Mouse (Mus musculus): ENCODE measurements around the gene Stxbp6. TPM values are rescaled to one million over a fixed set of nuclear protein-coding genes. Genes with fewer than 3 reads are reported as not detected.

Stxbp6 gene
- polyA plus RNA-seq, 1 experiment from 2014 or later, result 9.3 TPM

GRCm38 (mm10) chr12:45042591-45043091 lies 31.9 kb downstream of the Stxbp6 start:
- TF ChIP-seq EP300 (optimal IDR thresholded peaks at IDR 0.05), result no peak
- TF ChIP-seq CTCF (IDR thresholded peaks at IDR 0.05; ENCODE audit: low read depth), result no peak
- Histone ChIP-seq H3K4me1 (replicated peaks; ENCODE audit: control insufficient read depth, insufficient read depth) (0 out of 2 replicates have a peak, but pooled peaks cover 1% of the 10 kb centered on the region), H3K27me3 (ENCODE audit: control insufficient read depth, insufficient read depth, low read length) (no peaks in the 10 kb centered on the region), H3K9ac (ENCODE audit: low read length) (no peak overlapping the region), H3K36me3 (ENCODE audit: control insufficient read depth, insufficient read depth, low read length) (no peaks in the 10 kb centered on the region), H3K27ac (replicated peaks) (no peak overlapping the region), H3K4me3 (ENCODE audit: low read depth, low read length) (no peak overlapping the region), H3K9me3 (ENCODE audit: control insufficient read depth, low read length) (no peaks in the 10 kb centered on the region), H3K4me2 (replicated peaks; ENCODE audit: low read depth) (no peak overlapping the region)
- DNase-seq (ENCODE audit: low spot score) (no peak), ATAC-seq (ENCODE audit: low FRiP score, low TSS enrichment) (no peak)
- 74% methylated on average over 10 of the region's 10 CpGs for WGBS

GRCm38 (mm10) chr12:45037496-45037895 lies 37.0 kb downstream of the Stxbp6 start:
- Histone ChIP-seq H3K9me3 (ENCODE audit: control insufficient read depth, low read length) (no peaks in the 10 kb centered on the region), H3K4me1 (replicated peaks; ENCODE audit: control insufficient read depth, insufficient read depth) (0 out of 2 replicates have a peak, but pooled peaks cover 2% of the 10 kb centered on the region), H3K36me3 (ENCODE audit: control insufficient read depth, insufficient read depth, low read length) (no peaks in the 10 kb centered on the region), H3K27me3 (ENCODE audit: control insufficient read depth, insufficient read depth, low read length) (no peaks in the 10 kb centered on the region), H3K4me3 (ENCODE audit: low read depth, low read length) (no peak overlapping the region), H3K27ac (replicated peaks) (no peak overlapping the region), H3K4me2 (replicated peaks; ENCODE audit: low read depth) (no peak overlapping the region), H3K9ac (ENCODE audit: low read length) (no peak overlapping the region)
- WGBS, result 61% methylated on average over 1 of the region's 1 CpGs
- no peak for ATAC-seq (ENCODE audit: low FRiP score, low TSS enrichment)
- no peak for DNase-seq (ENCODE audit: low spot score)
- no peak for TF ChIP-seq EP300 (optimal IDR thresholded peaks at IDR 0.05)
- no peak for TF ChIP-seq CTCF (IDR thresholded peaks at IDR 0.05; ENCODE audit: low read depth)

DNA sequence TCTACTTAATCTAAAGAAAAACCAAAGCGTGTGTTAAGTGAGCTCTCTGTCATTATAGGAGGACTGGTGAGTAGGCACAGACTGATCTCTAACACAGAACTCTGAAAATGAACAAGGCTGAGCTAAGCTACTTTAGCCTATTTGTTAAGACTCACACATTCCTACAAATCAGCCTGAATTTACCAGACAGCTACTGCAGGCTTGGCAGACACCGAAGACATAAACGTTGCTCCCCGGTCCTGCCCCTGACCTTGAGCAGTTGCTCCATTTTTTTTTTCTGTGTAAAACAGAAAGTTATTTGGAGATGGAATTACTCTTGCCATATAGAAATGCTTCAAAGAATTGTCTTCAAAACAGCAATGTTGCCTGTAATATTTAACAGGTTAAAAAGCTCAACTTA lies 37.4 kb downstream of the Stxbp6 start:
- H3K4me3 ChIP-seq (ENCODE audit: low read depth, low read length), result no peak overlapping the region
- ATAC-seq (ENCODE audit: low FRiP score, low TSS enrichment) (no peak), DNase-seq (ENCODE audit: low spot score) (no peak)
- no peaks in the 10 kb centered on the region for H3K36me3 ChIP-seq (ENCODE audit: control insufficient read depth, insufficient read depth, low read length)
- whole genome bisulfite sequencing, result 26% methylated on average over 4 of the region's 4 CpGs
- 0 out of 2 replicates have a peak, but pooled peaks cover 2% of the 10 kb centered on the region for H3K4me1 ChIP-seq (replicated peaks; ENCODE audit: control insufficient read depth, insufficient read depth)
- no peaks in the 10 kb centered on the region for H3K9me3 ChIP-seq (ENCODE audit: control insufficient read depth, low read length)
- H3K27ac ChIP-seq (replicated peaks), result no peak overlapping the region
- H3K4me2 ChIP-seq (replicated peaks; ENCODE audit: low read depth), result no peak overlapping the region
- no peaks in the 10 kb centered on the region for H3K27me3 ChIP-seq (ENCODE audit: control insufficient read depth, insufficient read depth, low read length)
- H3K9ac ChIP-seq (ENCODE audit: low read length), result no peak overlapping the region
- TF ChIP-seq CTCF (IDR thresholded peaks at IDR 0.05; ENCODE audit: low read depth), result no peak
- no peak for TF ChIP-seq EP300 (optimal IDR thresholded peaks at IDR 0.05)

- DNase-seq (ENCODE audit: low spot score) (no peak), ATAC-seq (ENCODE audit: low FRiP score, low TSS enrichment) (no peak)
- no peaks in the 10 kb centered on the region for H3K9me3 ChIP-seq (ENCODE audit: control insufficient read depth, low read length)
- no peaks in the 10 kb centered on the region for H3K27me3 ChIP-seq (ENCODE audit: control insufficient read depth, insufficient read depth, low read length)
- no peak overlapping the region for H3K9ac ChIP-seq (ENCODE audit: low read length)
- no peak overlapping the region for H3K4me3 ChIP-seq (ENCODE audit: low read depth, low read length)
- 78% methylated on average over 3 of the region's 3 CpGs for WGBS
- no peaks in the 10 kb centered on the region for H3K4me1 ChIP-seq (replicated peaks; ENCODE audit: control insufficient read depth, insufficient read depth)
- H3K27ac ChIP-seq (replicated peaks), result no peak overlapping the region
- H3K4me2 ChIP-seq (replicated peaks; ENCODE audit: low read depth), result no peak overlapping the region
- H3K36me3 ChIP-seq (ENCODE audit: control insufficient read depth, insufficient read depth, low read length), result no peaks in the 10 kb centered on the region
- TF ChIP-seq CTCF (IDR thresholded peaks at IDR 0.05; ENCODE audit: low read depth), result no peak
- no peak for TF ChIP-seq EP300 (optimal IDR thresholded peaks at IDR 0.05)
Measured at GRCm38 (mm10) chr12:45030681-45031080, 43.8 kb downstream of the Stxbp6 start.

GRCm38 (mm10) chr12:45026347-45026746 lies 48.2 kb downstream of the Stxbp6 start:
- no peak overlapping the region for H3K4me3 ChIP-seq (ENCODE audit: low read depth, low read length)
- 43% methylated on average over 1 of the region's 1 CpGs for whole genome bisulfite sequencing

GRCm38 (mm10) chr12:45020018-45020417 lies 54.5 kb downstream of the Stxbp6 start:
- 84% methylated on average over 3 of the region's 3 CpGs for WGBS
- Histone ChIP-seq H3K27ac (replicated peaks) (no peak overlapping the region), H3K4me1 (replicated peaks; ENCODE audit: control insufficient read depth, insufficient read depth) (no peaks in the 10 kb centered on the region), H3K9me3 (ENCODE audit: control insufficient read depth, low read length) (no peaks in the 10 kb centered on the region), H3K4me3 (ENCODE audit: low read depth, low read length) (no peak overlapping the region), H3K4me2 (replicated peaks; ENCODE audit: low read depth) (no peak overlapping the region), H3K9ac (ENCODE audit: low read length) (no peak overlapping the region), H3K36me3 (ENCODE audit: control insufficient read depth, insufficient read depth, low read length) (no peaks in the 10 kb centered on the region), H3K27me3 (ENCODE audit: control insufficient read depth, insufficient read depth, low read length) (no peaks in the 10 kb centered on the region)
- no peak for TF ChIP-seq CTCF (IDR thresholded peaks at IDR 0.05; ENCODE audit: low read depth)
- TF ChIP-seq EP300 (optimal IDR thresholded peaks at IDR 0.05), result no peak
- DNase-seq (ENCODE audit: low spot score) (no peak), ATAC-seq (ENCODE audit: low FRiP score, low TSS enrichment) (no peak)

More at GRCm38 (mm10) chr12:45026347-45026746, 48.2 kb downstream of the Stxbp6 start:
- Histone ChIP-seq H3K36me3 (ENCODE audit: control insufficient read depth, insufficient read depth, low read length) (no peaks in the 10 kb centered on the region), H3K27me3 (ENCODE audit: control insufficient read depth, insufficient read depth, low read length) (no peaks in the 10 kb centered on the region), H3K9me3 (ENCODE audit: control insufficient read depth, low read length) (no peaks in the 10 kb centered on the region), H3K27ac (replicated peaks) (no peak overlapping the region), H3K4me2 (replicated peaks; ENCODE audit: low read depth) (no peak overlapping the region), H3K4me1 (replicated peaks; ENCODE audit: control insufficient read depth, insufficient read depth) (no peaks in the 10 kb centered on the region), H3K9ac (ENCODE audit: low read length) (no peak overlapping the region)
- ATAC-seq (ENCODE audit: low FRiP score, low TSS enrichment) (no peak), DNase-seq (ENCODE audit: low spot score) (no peak)
- TF ChIP-seq CTCF (IDR thresholded peaks at IDR 0.05; ENCODE audit: low read depth) (no peak), EP300 (optimal IDR thresholded peaks at IDR 0.05) (no peak)
